Mouse (Mus musculus) right cerebral cortex, postnatal 25 days (tissue): ENCODE measurements around the gene Rhox11.
A peak's percentile ranks its signal among the peaks of the same experiment; 100 is the strongest.
"Not testable (repeated sequence)": the region's sequence is repeated elsewhere in the genome, so short reads cannot be mapped to it uniquely, and the experiment has no call there.

Experiments
- DNase-seq: peaks from one replicate; pipeline ENCODE4 v3.0.0; 2022

The Rhox11 gene

DNA sequence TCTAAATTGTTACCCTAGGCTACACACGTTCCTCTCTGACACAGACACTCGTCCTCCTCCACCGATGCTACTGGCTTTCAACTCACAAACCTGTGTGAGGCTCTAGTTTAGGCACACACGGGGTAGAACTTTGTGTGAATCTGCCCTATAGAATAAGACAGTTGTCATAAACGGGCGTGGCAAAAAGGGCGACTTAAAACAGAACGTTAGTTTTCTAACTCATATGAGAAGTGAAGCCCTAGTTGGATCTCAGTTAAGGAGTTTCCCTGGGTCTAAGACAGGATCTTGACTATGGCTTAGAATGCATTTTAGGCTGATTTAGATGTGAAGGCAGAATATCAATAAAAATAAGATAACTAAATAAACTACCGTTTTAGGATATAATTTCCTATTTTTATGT, at the start of gene Rhox11:
TSS of gene Rhox11 (minus strand) at position 101 of the 400 bp plus-strand sequence.
- no peak for DNase-seq

- no peak for DNase-seq
These were observed 36.5 kb upstream of the Rhox11 start for GRCm38 (mm10) chrX:38121478-38121877.

DNA sequence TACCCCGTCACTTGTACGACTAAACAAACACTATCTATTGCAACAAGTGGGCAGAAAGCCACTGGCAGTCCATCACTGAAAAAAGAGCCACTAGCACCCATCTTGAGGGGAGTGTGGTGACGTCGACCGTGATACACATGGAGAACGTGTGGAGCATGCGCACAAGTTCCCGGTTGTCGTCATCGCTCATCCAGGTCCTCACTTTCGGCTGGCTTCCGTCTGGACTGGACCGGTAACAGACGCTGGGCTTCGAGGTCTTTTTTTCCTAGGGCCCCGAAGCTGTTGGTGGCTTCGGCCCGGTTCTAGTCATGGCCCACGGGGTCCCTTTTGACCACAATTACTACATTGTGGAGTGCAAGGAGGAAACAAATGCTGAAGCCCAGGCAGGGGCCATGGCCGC, 36.0 kb upstream of the Rhox11 start, which contains the start of gene Rhox13:
TSS of gene Rhox13 (plus strand) at position 238 of the 400 bp plus-strand sequence.
- DNase-seq: no peak

GRCm38 (mm10) chrX:38110807-38111206, 25.9 kb upstream of the Rhox11 start, which contains the start of gene Rhox12:
Gene Rhox12, minus strand, starts transcription at chrX:38110907.
- DNase-seq: no peak

GRCm38 (mm10) chrX:38084226-38084625, 715 bp downstream of the Rhox11 start:
- peak; percentile 36 for DNase-seq

DNA sequence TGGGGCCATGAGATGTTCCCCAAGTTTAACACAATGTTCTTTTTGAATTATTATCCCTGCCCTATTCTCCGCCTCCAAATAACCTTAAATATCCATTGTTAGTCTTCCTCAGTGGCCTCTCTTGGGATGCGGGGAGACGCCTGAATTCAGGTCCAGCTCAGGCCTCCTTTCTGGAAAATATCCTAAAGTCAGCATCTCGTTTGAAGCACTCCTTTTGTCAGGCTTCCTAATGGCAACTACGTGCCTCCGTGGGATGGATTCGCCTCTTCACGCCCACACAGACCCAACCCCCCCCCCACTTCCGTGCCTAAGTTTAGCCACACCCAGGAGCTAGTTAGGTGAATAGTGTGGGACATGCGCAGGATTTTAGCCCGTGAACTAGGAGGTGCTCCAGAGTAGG, 18.8 kb downstream of the Rhox11 start, which contains the start of gene Rhox10:
TSS of gene Rhox10 (plus strand) at position 301 of the 400 bp plus-strand sequence.
- no peak for DNase-seq

DNA sequence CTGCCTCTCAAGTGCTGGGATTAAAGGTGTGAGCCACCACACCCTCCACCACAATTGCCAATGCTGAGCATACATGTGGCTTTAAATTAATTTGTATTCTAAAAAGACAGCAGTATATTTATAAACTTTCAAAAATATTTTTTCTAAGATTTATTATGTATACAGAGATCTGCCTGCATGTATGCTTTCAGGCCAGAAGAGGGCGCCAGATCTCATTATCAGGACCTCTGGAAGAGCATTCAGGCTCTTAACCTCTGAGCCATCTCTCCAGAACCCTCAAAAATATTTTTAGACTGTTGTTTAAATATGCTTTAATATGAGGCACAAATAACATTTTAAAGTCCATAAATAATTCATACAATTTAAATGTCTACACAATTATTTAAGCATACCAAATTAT, 23.4 kb downstream of the Rhox11 start:
- DNase-seq: no peak

GRCm38 (mm10) chrX:38043014-38043413, 41.9 kb downstream of the Rhox11 start, which contains the start of gene Btg1-ps2:
Gene Btg1-ps2, minus strand, starts transcription at chrX:38043114.
- DNase-seq: not testable (repeated sequence)

DNA sequence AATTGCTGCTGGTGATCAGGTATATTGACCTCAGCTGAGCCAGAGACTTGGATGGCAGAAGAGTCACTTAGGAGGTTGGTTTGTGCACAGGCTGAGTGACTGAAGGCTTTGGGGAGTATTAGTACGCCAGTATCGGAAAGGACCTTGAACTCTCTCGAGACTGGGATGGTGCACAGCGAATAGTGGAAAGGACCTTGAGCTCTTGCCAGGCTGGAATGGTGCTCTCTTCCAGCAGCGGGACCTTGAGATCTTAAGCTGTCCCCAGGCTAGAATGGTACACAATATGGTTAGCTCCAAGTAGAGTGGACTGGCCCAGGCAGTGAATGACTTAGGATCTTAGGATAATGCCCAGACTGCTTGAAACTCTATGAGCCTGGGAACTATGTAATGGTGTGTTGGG, 45.3 kb downstream of the Rhox11 start:
- no peak for DNase-seq

GRCm38 (mm10) chrX:38033841-38034240, 51.1 kb downstream of the Rhox11 start:
- no peak for DNase-seq
